ENCODE assay signal across 8 mouse cellular contexts in the genomic region with DNA sequence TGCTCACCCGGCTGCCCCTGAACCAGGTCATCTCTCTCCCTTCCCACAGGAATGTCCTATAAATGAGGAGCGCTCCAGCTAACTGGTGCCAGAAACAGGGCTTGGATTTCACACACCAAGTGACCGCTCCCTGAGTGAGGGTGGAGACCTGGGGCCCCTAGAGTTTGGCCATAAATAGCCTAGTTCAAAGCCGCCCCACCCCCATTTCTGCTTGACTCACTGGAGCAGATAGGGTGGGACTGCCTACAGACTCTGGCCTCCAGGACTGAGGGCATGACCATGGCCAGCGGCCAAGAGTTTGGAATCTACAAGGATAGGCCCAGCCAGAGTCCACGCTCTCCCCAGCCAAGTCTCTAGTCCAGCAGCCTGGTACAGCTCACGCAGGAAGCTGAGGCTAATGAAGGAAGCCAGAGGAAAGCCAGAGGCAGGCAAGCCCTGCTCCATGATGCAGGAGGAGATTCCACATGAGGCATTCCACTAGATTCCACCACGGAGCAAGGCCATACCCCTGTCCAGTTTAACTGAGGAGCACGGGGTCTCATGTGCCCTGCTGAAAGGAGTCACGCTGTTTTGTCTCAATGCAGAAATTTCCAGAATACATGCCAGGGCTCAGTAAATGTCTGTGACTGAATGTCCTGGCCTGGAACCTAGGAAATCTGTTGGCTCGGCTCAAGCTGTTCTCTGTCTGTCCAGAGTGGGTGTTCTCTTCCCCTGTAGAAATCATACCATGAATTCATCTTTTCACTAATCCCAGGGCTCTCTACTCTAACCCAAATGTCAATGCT. TPM values are rescaled to one million over a fixed set of nuclear protein-coding genes. Genes with fewer than 3 reads are reported as not detected.
DNase-seq lines count a peak whose midpoint lies in the region; ATAC-seq and TF ChIP-seq lines count a peak whose summit lies in the region.

No protein-coding gene starts in this region.

- no peak for TF ChIP-seq CTCF in lung, postnatal 0 days (IDR thresholded peaks at IDR 0.05)

- peak; percentile 50 to 53 for DNase-seq in cerebellum, adult 18-20 months
- DNase-seq in cerebellum, adult 9-10 months: no peak
- DNase-seq in adrenal gland, postnatal 10 days: peak; percentile 95
- DNase-seq in gastrocnemius, postnatal 4 days (ENCODE audit: low spot score in 2 of 2): peak; percentile 79 to 92
- DNase-seq in kidney, adult 9 months: peak; percentile 98
- peak; percentile 89 for DNase-seq in lung, postnatal 0 days (ENCODE audit: low spot score)
- peak; percentile 72 for DNase-seq in urinary bladder, postnatal 25 days (ENCODE audit: low spot score)

- H3K27ac ChIP-seq in lung, postnatal 0 days (ENCODE audit: low read length): peak overlapping the region; percentile 76
- H3K27ac ChIP-seq in midbrain, embryonic 16.5 days (ENCODE audit: low read length): no peak overlapping the region

- 46% methylated on average over 11 of the region's 11 CpGs for WGBS in lung, postnatal 0 days
- 86% methylated on average over 11 of the region's 11 CpGs for whole genome bisulfite sequencing in midbrain, embryonic 16.5 days

- H3K4me2 ChIP-seq in lung, postnatal 0 days (replicated peaks; ENCODE audit: low read depth, low read length): no peak overlapping the region
- H3K4me2 ChIP-seq in midbrain, embryonic 16.5 days (ENCODE audit: low read length): no peak overlapping the region

- H3K27me3 ChIP-seq in lung, postnatal 0 days (replicated peaks; ENCODE audit: insufficient read depth, low read length): no peaks in the 10 kb centered on the region
- no peaks in the 10 kb centered on the region for H3K27me3 ChIP-seq in midbrain, embryonic 16.5 days (ENCODE audit: control insufficient read depth, insufficient read depth, low read depth, low read length)

- no peaks in the 10 kb centered on the region for H3K36me3 ChIP-seq in lung, postnatal 0 days (ENCODE audit: insufficient read depth, low read length)
- no peaks in the 10 kb centered on the region for H3K36me3 ChIP-seq in midbrain, embryonic 16.5 days (ENCODE audit: control insufficient read depth, insufficient read depth, low read length)

- ATAC-seq in lung, postnatal 0 days: peak; percentile 90
- no peak for ATAC-seq in midbrain, embryonic 16.5 days

- peak; percentile 56 for TF ChIP-seq EP300 in lung, postnatal 0 days (IDR thresholded peaks at IDR 0.05)

- H3K9ac ChIP-seq in lung, postnatal 0 days (replicated peaks; ENCODE audit: low read depth): no peak overlapping the region
- no peak overlapping the region for H3K9ac ChIP-seq in midbrain, embryonic 16.5 days (ENCODE audit: low read depth, low read length)

- no peaks in the 10 kb centered on the region for H3K9me3 ChIP-seq in lung, postnatal 0 days (ENCODE audit: low read length)
- H3K9me3 ChIP-seq in midbrain, embryonic 16.5 days (replicated peaks; ENCODE audit: control insufficient read depth, low read length, poor library complexity, severe bottlenecking): no peaks in the 10 kb centered on the region

- peaks cover 10% of the 10 kb centered on the region; the same call in 1 of the 2 replicates for H3K4me1 ChIP-seq in lung, postnatal 0 days (ENCODE audit: insufficient read depth, low read depth, low read length)
- no peaks in the 10 kb centered on the region for H3K4me1 ChIP-seq in midbrain, embryonic 16.5 days (ENCODE audit: control insufficient read depth, insufficient read depth, low read length)

- H3K4me3 ChIP-seq in lung, postnatal 0 days (ENCODE audit: low read depth, low read length): no peak overlapping the region
- H3K4me3 ChIP-seq in midbrain, embryonic 16.5 days (ENCODE audit: low read depth, low read length): no peak overlapping the region

RNA-seq across cellular contexts. Expression of gene Snta1, which starts 17.5 kb away (rescaled TPM):
- 10 to 100 TPM; 29.0 to 31.9 TPM for total RNA-seq in adrenal gland, postnatal 10 days (2021)
- 100 to 1,000 TPM in 1 of 2 experiments, 10 to 100 TPM in 1; 96.6 to 121 TPM for total RNA-seq in gastrocnemius, postnatal 4 days (2021)
- polyA plus RNA-seq in lung, postnatal 0 days (2015; fragmentation: Nextera tagmentation; extraction: Ambion mirVana): 7.7 and 8.0 TPM in 2 replicates
- 9.2 and 12.3 TPM in 2 replicates for polyA plus RNA-seq in midbrain, embryonic 16.5 days (2015; fragmentation: Nextera tagmentation; extraction: Ambion mirVana)

RNA-seq across cellular contexts. Expression of gene Cdk5rap1, which starts 17.6 kb away (rescaled TPM):
- 10 to 100 TPM; 14.4 to 19.7 TPM for total RNA-seq in adrenal gland, postnatal 10 days (2021)
- 10 to 100 TPM; 11.6 to 12.1 TPM for total RNA-seq in gastrocnemius, postnatal 4 days (2021)
- 5.6 and 18.9 TPM in 2 replicates for polyA plus RNA-seq in lung, postnatal 0 days (2015; fragmentation: Nextera tagmentation; extraction: Ambion mirVana)
- 12.2 and 16.3 TPM in 2 replicates for polyA plus RNA-seq in midbrain, embryonic 16.5 days (2015; fragmentation: Nextera tagmentation; extraction: Ambion mirVana)

RNA-seq across cellular contexts. Expression of gene Cbfa2t2, which starts 45.9 kb away (rescaled TPM):
- 10 to 100 TPM; 23.9 to 35.6 TPM for total RNA-seq in adrenal gland, postnatal 10 days (2021)
- 10 to 100 TPM; 37.2 to 38.2 TPM for total RNA-seq in gastrocnemius, postnatal 4 days (2021)
- 14.6 and 16.6 TPM in 2 replicates for polyA plus RNA-seq in lung, postnatal 0 days (2015; fragmentation: Nextera tagmentation; extraction: Ambion mirVana)
- polyA plus RNA-seq in midbrain, embryonic 16.5 days (2015; fragmentation: Nextera tagmentation; extraction: Ambion mirVana): 50.2 and 53.1 TPM in 2 replicates
